Mouse (Mus musculus) bone marrow macrophage, adult 2 months (primary cell): ENCODE measurements at regions not wholly inside any gene's neighbourhood (a gene's known extent, or its start where the extent isn't known, plus 50 kb on each side); places are given as distances from the start of the nearest gene placed in this dataset.

Experiments
- H3K27ac ChIP-seq: 2 replicates; pipeline ENCODE4 v1.5.1; 2012; ENCODE audit warnings: low read depth, low read length; ENCODE audit not compliant: insufficient read depth
- H3K4me1 ChIP-seq: 2 replicates; pipeline ENCODE4 v1.6.1; 2012; ENCODE audit warnings: low read length; ENCODE audit not compliant: control insufficient read depth, insufficient read depth
- H3K4me3 ChIP-seq: 2 replicates; pipeline ENCODE4 v1.5.1; 2012; ENCODE audit warnings: mild to moderate bottlenecking, low read length, moderate library complexity; ENCODE audit not compliant: insufficient read depth
- CTCF ChIP-seq: IDR thresholded peaks from 2 replicates; pipeline ENCODE4 v1.5.1; 2012; ENCODE audit warnings: low read depth, mild to moderate bottlenecking, low read length, moderate library complexity
- POLR2A ChIP-seq: IDR thresholded peaks from 2 replicates; pipeline ENCODE4 v1.6.1; 2012; ENCODE audit warnings: mild to moderate bottlenecking, low read depth, low read length, borderline replicate concordance

GRCm38 (mm10) chr5:43358928-43359765 is 126.2 kb downstream of the Cpeb2 start:
- Histone ChIP-seq H3K4me1 (peaks cover 15% of the 10 kb centered on the region), H3K4me3 (no peak overlapping the region), H3K27ac (no peak overlapping the region)
- TF ChIP-seq POLR2A, result no peak
- no peak for TF ChIP-seq CTCF

- Histone ChIP-seq H3K27ac (no peak overlapping the region), H3K4me1 (peaks cover 8% of the 10 kb centered on the region), H3K4me3 (no peak overlapping the region)
- TF ChIP-seq POLR2A (no peak), CTCF (no peak)
These were observed 127.3 kb downstream of the Cpeb2 start for GRCm38 (mm10) chr5:43360298-43360697.

DNA sequence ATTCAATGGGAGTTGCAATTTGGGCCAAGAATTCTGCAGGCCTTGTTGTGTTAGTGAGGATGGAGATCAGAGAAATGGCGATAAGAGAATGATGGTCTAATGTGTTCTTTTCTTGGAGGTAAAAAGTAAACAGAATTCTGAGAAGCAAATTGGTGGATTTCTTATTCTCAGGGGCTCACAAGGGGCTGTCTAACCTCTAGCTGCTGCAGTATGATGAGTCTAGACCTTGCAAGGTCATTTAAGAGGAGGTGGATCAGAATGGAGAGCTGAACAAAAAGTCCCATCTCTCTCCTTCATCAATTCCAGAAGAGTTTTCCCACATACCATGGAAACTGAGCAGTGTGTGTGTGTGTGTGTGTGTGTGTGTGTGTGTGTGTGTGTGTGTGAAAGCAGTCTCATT is 128.1 kb downstream of the Cpeb2 start:
- Histone ChIP-seq H3K4me3 (no peak overlapping the region), H3K4me1 (peaks cover 2% of the 10 kb centered on the region; the same call in 1 of the 2 replicates), H3K27ac (no peak overlapping the region)
- TF ChIP-seq POLR2A (no peak), CTCF (no peak)

DNA sequence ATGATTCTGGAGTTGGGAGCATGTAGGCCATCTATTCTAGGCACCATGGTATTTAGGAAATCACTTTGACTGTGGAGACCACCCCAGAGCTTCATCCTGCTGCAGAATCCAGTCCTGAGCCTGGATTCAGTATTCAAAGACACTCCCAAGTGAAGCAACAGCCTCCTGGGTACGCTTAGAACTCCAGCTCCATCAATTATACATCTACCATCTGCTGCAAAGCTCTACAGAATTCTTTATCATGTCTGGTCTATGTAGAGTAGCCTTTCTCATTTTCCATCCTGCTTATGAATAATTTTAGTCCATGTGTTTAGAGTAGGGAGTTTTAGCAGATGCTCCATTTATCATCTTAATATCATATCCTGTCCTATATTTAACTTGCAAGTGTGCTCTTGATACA is 139.4 kb downstream of the Cpeb2 start:
- TF ChIP-seq CTCF (no peak), POLR2A (no peak)
- Histone ChIP-seq H3K4me3 (no peak overlapping the region), H3K4me1 (peaks cover 6% of the 10 kb centered on the region), H3K27ac (no peak overlapping the region)

DNA sequence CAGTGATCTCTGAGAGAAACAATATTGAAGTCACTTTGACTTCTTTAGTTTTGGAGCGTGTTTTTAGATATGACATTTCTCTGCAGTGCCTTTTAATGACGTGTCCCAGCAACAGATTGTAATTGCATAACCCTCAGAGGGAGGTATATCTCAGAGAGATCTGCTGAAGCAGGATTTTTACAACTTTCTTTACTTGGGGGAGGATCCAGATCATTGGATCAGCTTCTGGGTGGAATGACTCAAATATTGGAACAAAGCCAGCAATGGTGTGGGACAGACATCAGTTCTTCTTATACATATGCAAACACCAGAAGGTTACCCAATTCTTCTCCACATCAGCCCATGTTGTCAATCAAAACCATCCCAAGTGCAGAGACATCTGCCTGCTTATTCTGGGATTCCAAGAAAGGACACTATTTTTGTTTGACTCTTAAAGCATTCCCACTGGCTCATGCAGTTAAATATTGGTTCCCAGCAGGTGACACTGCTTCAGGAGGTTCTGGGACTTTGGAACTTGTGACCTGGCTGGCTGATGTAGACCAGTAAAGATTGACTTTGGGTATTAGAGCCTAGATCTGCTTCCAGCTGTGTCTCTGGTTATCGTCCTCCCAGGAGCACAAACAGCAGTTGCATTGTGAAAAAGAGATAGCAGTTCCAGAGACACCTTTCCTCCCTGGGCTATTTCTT is 130.5 kb upstream of the C1qtnf7 start:
- peaks cover 10% of the 10 kb centered on the region for H3K4me1 ChIP-seq
- H3K4me3 ChIP-seq, result no peak overlapping the region
- TF ChIP-seq POLR2A, result no peak
- H3K27ac ChIP-seq, result no peak overlapping the region

GRCm38 (mm10) chr5:43390997-43391396 is 124.3 kb upstream of the C1qtnf7 start:
- TF ChIP-seq POLR2A (no peak), CTCF (no peak)
- Histone ChIP-seq H3K27ac (no peak overlapping the region), H3K4me1 (peaks cover 15% of the 10 kb centered on the region), H3K4me3 (no peak overlapping the region)

DNA sequence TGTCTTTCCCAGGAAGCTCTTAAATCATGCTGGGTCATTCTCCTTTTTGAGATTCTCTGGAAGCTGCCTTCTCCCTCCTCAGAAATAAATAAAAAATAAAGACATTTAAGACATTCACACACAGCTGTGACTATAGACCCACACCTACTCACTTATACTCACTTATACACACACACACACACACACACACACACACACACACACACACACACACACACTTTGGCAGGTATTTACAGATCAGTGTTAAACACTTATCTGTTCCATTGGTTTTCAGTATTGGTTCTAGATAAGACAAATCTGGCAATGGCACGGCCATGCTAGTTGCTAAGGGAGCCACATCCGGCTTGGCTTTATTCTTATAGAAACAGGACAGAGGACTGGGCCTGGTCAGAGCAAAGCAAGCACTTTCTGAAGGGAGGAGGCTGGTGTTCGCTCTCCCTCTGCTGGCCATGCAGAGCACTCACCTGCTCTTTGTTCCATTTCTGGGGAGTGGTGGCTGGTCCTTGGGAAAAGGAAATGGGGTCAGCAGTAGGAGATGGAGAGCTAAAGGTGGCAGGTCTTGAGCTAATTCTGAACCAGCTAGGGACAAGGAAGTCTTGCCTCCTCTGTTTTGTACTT is 123.8 kb upstream of the C1qtnf7 start:
- TF ChIP-seq POLR2A, result no peak
- TF ChIP-seq CTCF, result no peak
- no peak overlapping the region for H3K4me3 ChIP-seq
- H3K4me1 ChIP-seq, result peaks cover 15% of the 10 kb centered on the region
- H3K27ac ChIP-seq, result no peak overlapping the region

- Histone ChIP-seq H3K4me1 (peaks cover 15% of the 10 kb centered on the region), H3K27ac (peak overlapping the region; percentile 37), H3K4me3 (no peak overlapping the region)
- no peak for TF ChIP-seq CTCF
- no peak for TF ChIP-seq POLR2A
These were observed 122.3 kb upstream of the C1qtnf7 start for GRCm38 (mm10) chr5:43392908-43393545.

DNA sequence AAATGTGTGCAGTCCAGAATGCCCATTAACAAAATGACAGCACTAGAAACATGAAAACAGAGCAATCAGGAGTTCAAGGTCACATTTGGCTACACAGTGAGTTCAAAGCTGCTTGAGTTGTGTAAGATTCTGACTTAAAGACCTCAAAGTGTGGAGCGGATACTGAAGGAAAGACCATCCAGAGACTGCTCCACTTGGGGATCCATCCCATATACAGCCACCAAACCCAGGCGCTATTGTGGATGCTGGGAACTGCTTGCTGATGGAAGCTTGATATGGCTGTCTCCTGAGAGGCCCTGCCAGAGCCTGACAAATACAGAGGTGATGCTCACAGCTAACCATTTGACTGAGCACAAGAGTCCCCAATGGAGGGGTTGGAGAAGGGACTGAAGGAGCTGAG is 98.1 kb upstream of the C1qtnf7 start:
- TF ChIP-seq CTCF (no peak), POLR2A (no peak)
- Histone ChIP-seq H3K4me3 (no peak overlapping the region), H3K4me1 (no peaks in the 10 kb centered on the region)

More for the DNA sequence above, 98.1 kb upstream of the C1qtnf7 start:
- H3K27ac ChIP-seq, result no peak overlapping the region
